Mouse (Mus musculus): ENCODE data around the gene Fpr1.

Fpr1 gene

GRCm38 (mm10) chr17:17826751-17827657 lies 56.7 kb downstream of the Fpr1 start, which contains the start of gene Spaca6:
TSS of gene Spaca6 (plus strand) at chr17:17827158.
- no peak for DNase-seq (ENCODE audit: extremely low spot score, low read depth, low spot score)

Measured in hindlimb bud, embryonic 11.5 days (tissue).